Mouse (Mus musculus) liver, adult 2 months (tissue): ENCODE measurements around the gene Alkbh3. TPM values are rescaled to one million over a fixed set of nuclear protein-coding genes. Genes with fewer than 3 reads are reported as not detected.

Source experiments
- DNase-seq: peaks from one replicate; pipeline ENCODE4 v3.0.0-alpha.2; 2011; ENCODE audit warnings: low read depth, low spot score; ENCODE audit errors: extremely low read depth
- H3K27ac ChIP-seq: fragments of 200-500 bp; replicated peaks from 2 replicates; pipeline ENCODE4 v1.5.1; 2012; ENCODE audit warnings: low read depth, mild to moderate bottlenecking, control low read depth, inconsistent platforms, low read length; ENCODE audit not compliant: insufficient read depth
- H3K27me3 ChIP-seq: fragments of 200-500 bp; 2 replicates; pipeline ENCODE4 v1.6.1; 2012; ENCODE audit warnings: mild to moderate bottlenecking, moderate library complexity, low read length, inconsistent platforms; ENCODE audit not compliant: control insufficient read depth, insufficient read depth
- H3K36me3 ChIP-seq: fragments of 200-500 bp; 2 replicates; pipeline ENCODE4 v1.6.1; 2012; ENCODE audit warnings: low read length, inconsistent platforms; ENCODE audit not compliant: control insufficient read depth, insufficient read depth
- H3K4me1 ChIP-seq: fragments of 200-500 bp; 2 replicates; pipeline ENCODE4 v1.6.1; 2011; ENCODE audit warnings: low read length; ENCODE audit not compliant: control insufficient read depth, insufficient read depth
- H3K4me3 ChIP-seq: fragments of 200-500 bp; 2 replicates; pipeline ENCODE4 v1.5.1; 2011; ENCODE audit warnings: low read depth, mild to moderate bottlenecking, control low read depth, low read length, moderate library complexity; ENCODE audit not compliant: insufficient read depth
- H3K79me2 ChIP-seq: fragments of 200-500 bp; 2 replicates; pipeline ENCODE4 v1.6.1; 2012; ENCODE audit warnings: inconsistent platforms, mild to moderate bottlenecking, low read length, moderate library complexity; ENCODE audit not compliant: control insufficient read depth, insufficient read depth
- H3K9ac ChIP-seq: fragments of 200-500 bp; 2 replicates; pipeline ENCODE4 v1.6.1; 2012; ENCODE audit warnings: low read depth, mild to moderate bottlenecking, control low read depth, inconsistent platforms, low read length
- CTCF ChIP-seq: fragments of 200-500 bp; IDR thresholded peaks from 2 replicates; pipeline ENCODE4 v1.5.1; 2011; ENCODE audit warnings: low read depth, low read length, control low read depth
- POLR2A ChIP-seq: fragments of 200-500 bp; IDR thresholded peaks from 2 replicates; pipeline ENCODE4 v1.6.1; 2011; ENCODE audit warnings: low read length, control low read depth; ENCODE audit not compliant: insufficient read depth; ENCODE audit errors: extremely low read depth
- WGBS: fragments of 180-500 bp; shearing (Covaris S2); methylation state at CpG from one replicate; pipeline ENCODE4 v1.1.7; 2018; 5-methylcytosine and 5-hydroxymethylcytosine counted together
- polyA plus RNA-seq: library from polyadenylated mRNA; depleted of rRNA; stranded (reverse); fragments of >200 nt; gene quantifications from 2 replicates; pipeline ENCODE4 v1.2.3, GENCODE M21; 2012
- total RNA-seq: library from RNA; depleted of rRNA; stranded (reverse); fragments of >200 nt; gene quantifications from 2 replicates; pipeline ENCODE4 v1.2.3, GENCODE M21; 2014

Alkbh3 gene
- total and polyA plus RNA-seq, 2 experiments = 24.9 to 33.6 TPM

DNA sequence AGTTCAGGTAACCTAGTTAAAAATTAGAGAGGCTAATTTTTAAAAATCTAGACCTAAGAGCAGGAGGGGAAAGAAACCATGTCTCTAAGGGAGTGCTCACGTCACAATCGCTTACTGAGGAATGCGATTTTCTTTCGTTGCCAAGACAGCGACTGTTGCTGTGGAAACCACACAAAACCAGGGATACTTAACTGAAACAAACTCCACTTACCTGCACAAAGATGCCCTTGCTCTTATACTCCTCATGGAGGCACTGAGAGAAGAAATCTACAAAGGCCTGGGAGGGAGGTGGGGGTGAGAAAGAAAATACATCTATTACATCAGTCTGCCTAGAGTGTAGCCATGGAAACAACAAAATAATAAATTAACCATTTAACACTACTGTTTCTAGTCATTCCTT lies 33.1 kb upstream of the Alkbh3 start:
- Histone ChIP-seq H3K79me2 (0 out of 2 replicates have a peak, but pooled peaks cover 2% of the 10 kb centered on the region), H3K27ac (peak overlapping the region; percentile 67; the same call in 1 of the 2 replicates), H3K9ac (no peak overlapping the region), H3K4me1 (peaks cover 43% of the 10 kb centered on the region), H3K27me3 (no peaks in the 10 kb centered on the region), H3K36me3 (peaks cover 7% of the 10 kb centered on the region), H3K4me3 (no peak overlapping the region)
- TF ChIP-seq POLR2A (no peak), CTCF (no peak)
- WGBS = 57% methylated on average over 5 of the region's 5 CpGs
- peak; percentile 44 for DNase-seq

DNA sequence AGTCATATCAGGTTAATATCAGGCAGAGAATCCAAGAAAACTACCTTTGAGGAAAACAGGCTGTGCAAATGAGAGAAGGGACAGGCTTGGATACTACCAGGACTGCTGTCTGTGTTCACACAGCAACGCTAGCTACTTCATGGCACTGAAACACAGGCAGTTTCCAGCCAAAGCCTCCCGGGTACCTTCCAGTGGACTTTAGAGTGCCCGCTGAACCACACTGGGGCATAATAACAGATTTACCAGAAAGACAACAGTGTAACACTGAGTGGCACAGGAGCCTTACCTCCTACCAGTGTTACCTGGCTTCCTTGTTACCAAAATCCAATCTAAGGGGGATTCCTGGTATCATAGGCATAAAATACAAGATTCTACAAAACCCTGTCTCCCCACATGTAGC lies 31.9 kb upstream of the Alkbh3 start:
- 23% methylated on average over 3 of the region's 3 CpGs for WGBS

DNA sequence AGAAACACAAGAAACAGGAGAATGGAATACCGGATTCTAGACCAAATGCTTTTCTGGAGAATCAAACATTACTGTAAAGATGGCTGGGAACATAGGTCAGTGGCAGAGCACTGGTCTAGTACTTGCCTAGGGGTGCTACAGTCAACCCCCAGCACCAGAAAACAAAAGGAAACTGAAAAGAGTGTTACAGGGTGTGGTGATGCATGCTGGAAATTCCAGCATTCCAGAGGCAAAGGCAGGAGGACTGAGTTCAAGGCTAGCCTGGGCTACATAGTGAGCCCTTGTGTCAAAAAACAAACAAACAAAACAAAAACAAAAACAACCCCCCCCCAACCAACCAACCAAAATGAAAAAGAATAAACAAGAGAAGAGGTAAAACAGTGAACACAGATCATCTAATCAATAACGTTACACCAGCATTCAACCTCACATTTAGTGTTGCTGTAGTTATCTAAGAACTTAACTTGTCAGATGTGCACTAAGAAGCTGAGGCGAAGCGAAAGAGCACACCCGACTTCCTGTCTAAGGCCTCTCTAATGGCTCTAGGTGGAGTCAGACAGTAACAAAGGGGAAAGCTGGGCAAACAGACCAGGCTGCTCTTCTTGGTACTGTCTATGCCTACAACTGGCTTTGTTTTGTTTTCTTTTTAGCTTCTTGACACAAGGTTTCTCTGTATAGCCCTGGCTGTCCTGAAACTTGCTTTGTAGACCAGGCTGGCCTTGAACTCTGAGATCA lies 30.0 kb upstream of the Alkbh3 start:
- DNase-seq = no peak
- no peak overlapping the region for H3K9ac ChIP-seq
- no peak for TF ChIP-seq CTCF
- TF ChIP-seq POLR2A = no peak

More for the DNA sequence above, 31.9 kb upstream of the Alkbh3 start:
- no peak overlapping the region for H3K4me3 ChIP-seq
- peak; percentile 90 for DNase-seq
- H3K9ac ChIP-seq = no peak overlapping the region
- no peak for TF ChIP-seq CTCF
- peaks cover 43% of the 10 kb centered on the region for H3K4me1 ChIP-seq
- 0 out of 2 replicates have a peak, but pooled peaks cover 2% of the 10 kb centered on the region for H3K79me2 ChIP-seq
- 0 out of 2 replicates have a peak overlapping the region, but pooled peaks have one; percentile 72 for H3K27ac ChIP-seq
- peaks cover 12% of the 10 kb centered on the region for H3K36me3 ChIP-seq
- H3K27me3 ChIP-seq = no peaks in the 10 kb centered on the region

DNA sequence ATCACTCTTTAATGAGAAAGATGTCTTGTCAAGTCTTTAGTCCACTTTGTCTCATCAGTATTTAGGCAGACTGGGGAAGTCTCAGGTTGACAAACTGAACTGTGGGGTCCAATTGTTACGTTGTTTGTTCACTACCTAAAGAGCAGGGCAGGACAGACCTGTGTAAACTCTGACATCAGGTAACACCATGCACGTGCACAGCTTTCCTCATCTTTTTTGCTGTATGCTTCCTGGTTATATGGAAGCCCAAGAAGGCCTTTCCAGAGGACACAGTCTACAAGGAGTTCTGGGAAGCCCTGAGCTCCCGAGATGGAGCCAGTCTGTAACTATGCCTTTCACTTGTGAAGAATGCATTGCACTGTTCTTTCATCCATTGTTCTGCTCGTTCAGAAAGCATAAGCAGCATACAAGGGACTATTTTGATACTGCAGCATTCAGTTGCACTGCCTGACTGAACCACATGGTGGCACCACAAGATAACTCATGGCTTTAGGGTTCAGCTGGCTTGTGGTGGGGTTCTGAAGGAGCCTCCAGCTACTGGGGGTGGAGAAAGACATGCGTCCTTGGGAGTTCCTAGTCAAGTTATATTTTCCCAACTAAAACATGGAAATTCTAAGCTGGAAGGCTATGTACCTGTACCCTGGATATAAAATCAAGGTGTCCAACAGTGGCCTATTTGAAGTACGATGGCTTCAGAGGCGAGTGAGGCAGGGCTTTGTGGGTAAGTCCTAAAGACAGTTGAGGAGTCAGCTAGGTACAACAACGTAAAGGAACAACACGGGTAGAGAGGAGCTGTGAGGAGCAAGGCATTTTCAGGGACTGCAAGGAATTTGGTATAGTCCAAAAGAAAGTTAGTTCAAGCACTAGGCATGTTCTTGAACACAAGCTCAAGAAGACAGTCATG lies 25.1 kb upstream of the Alkbh3 start:
- 72% methylated on average over 9 of the region's 9 CpGs for WGBS
- Histone ChIP-seq H3K36me3 (peaks cover 40% of the 10 kb centered on the region), H3K27me3 (no peaks in the 10 kb centered on the region), H3K4me1 (peaks cover 1% of the 10 kb centered on the region), H3K4me3 (no peak overlapping the region), H3K79me2 (0 out of 2 replicates have a peak, but pooled peaks cover 4% of the 10 kb centered on the region), H3K9ac (no peak overlapping the region), H3K27ac (no peak overlapping the region; the same call in 1 of the 2 replicates)
- peak; percentile 41 for DNase-seq
- TF ChIP-seq CTCF (peak; percentile 71), POLR2A (no peak)

More for the DNA sequence above, 30.0 kb upstream of the Alkbh3 start:
- 73% methylated on average over 5 of the region's 5 CpGs for WGBS
- Histone ChIP-seq H3K36me3 (peaks cover 13% of the 10 kb centered on the region), H3K4me3 (no peak overlapping the region), H3K4me1 (peaks cover 33% of the 10 kb centered on the region), H3K79me2 (0 out of 2 replicates have a peak, but pooled peaks cover 6% of the 10 kb centered on the region), H3K27ac (no peak overlapping the region; the same call in 1 of the 2 replicates), H3K27me3 (no peaks in the 10 kb centered on the region)

DNA sequence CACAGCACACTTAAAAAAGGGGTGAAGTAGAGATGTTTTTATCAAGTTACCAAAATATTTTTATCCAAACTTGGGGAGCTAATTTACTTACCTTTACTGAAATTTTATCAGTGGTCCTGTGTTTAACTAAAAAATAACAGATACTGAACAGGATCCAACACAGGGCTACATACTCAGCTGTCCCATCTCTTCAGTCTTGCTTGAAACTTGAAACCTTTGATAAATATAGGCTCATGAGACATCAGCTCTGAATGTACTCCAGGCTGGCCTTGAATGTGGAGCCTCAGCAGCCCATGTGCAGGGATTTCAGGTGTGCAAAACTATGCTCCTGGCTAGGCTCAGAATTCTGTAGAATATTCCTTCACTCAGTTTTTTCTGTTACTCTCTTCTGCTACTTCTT lies 20.0 kb upstream of the Alkbh3 start:
- Histone ChIP-seq H3K9ac (no peak overlapping the region), H3K4me3 (no peak overlapping the region), H3K4me1 (no peaks in the 10 kb centered on the region), H3K27me3 (no peaks in the 10 kb centered on the region), H3K27ac (no peak overlapping the region), H3K79me2 (0 out of 2 replicates have a peak, but pooled peaks cover under 1% of the 10 kb centered on the region), H3K36me3 (peaks cover 29% of the 10 kb centered on the region)
- DNase-seq = no peak
- TF ChIP-seq POLR2A (no peak), CTCF (no peak)
